ENCODE assay signal across 9 mouse cellular contexts in genomic region chr19:8661821-8662307, GRCm38 (mm10). TPM values are rescaled to one million over a fixed set of nuclear protein-coding genes. Genes with fewer than 3 reads are reported as not detected.
DNase-seq lines count a peak whose midpoint lies in the region; ATAC-seq and TF ChIP-seq lines count a peak whose summit lies in the region.
"Had no signal": no experiment of that assay in that cellular context is flagged by ENCODE, and none has a peak within 500 bp of the region (broad histone marks: within the 10 kb centered on the region; RNA-seq: fewer than 3 reads in every experiment).

No protein-coding gene starts in this region.

- intact Hi-C loops in heart, postnatal 36 days (cut with DNase I), result loop anchor here (2.0 kb wide), 1 partner anchor 19 kb away; no protein-coding TSS in a partner anchor

- no peak for TF ChIP-seq CTCF in cortical plate, adult 2 months (IDR thresholded peaks at IDR 0.05; ENCODE audit: extremely low read depth, insufficient read depth, low read length)
- no peak for TF ChIP-seq CTCF in midbrain, postnatal 0 days (IDR thresholded peaks at IDR 0.05)

- TF ChIP-seq POLR2A in cortical plate, adult 2 months (IDR thresholded peaks at IDR 0.05; ENCODE audit: extremely low read depth, insufficient read depth, low read length), result no peak

- peak overlapping the region; percentile 81 for H3K9ac ChIP-seq in heart, embryonic 13.5 days
- H3K9ac ChIP-seq in heart, embryonic 14.5 days (ENCODE audit: low read length), result peak overlapping the region; percentile 68
- peak overlapping the region; percentile 62 for H3K9ac ChIP-seq in midbrain, postnatal 0 days (replicated peaks; ENCODE audit: low read length, poor library complexity, severe bottlenecking)

- peaks cover 18% of the 10 kb centered on the region for H3K4me1 ChIP-seq in heart, embryonic 13.5 days
- peaks cover 3% of the 10 kb centered on the region; the same call in 1 of the 2 replicates for H3K4me1 ChIP-seq in cortical plate, adult 2 months (ENCODE audit: control insufficient read depth, insufficient read depth, low read length)
- H3K4me1 ChIP-seq in heart, embryonic 14.5 days (ENCODE audit: control insufficient read depth in 2 of 2, insufficient read depth in 2 of 2, low read length in 2 of 2), result peaks cover 2 to 8% of the 10 kb centered on the region in 2 experiments
- 0 out of 2 replicates have a peak, but pooled peaks cover 4% of the 10 kb centered on the region for H3K4me1 ChIP-seq in midbrain, postnatal 0 days (ENCODE audit: insufficient read depth, low read length)

- ATAC-seq in heart, embryonic 13.5 days (ENCODE audit: extremely low read depth, insufficient number of reproducible peaks, low FRiP score, low TSS enrichment), result no peak
- ATAC-seq in heart, embryonic 14.5 days (ENCODE audit: insufficient number of reproducible peaks, insufficient read depth, low FRiP score, low read depth), result no peak
- peak; percentile 76 for ATAC-seq in midbrain, postnatal 0 days (ENCODE audit: low FRiP score)

- WGBS in heart, embryonic 13.5 days, result 1% methylated on average over 35 of the region's 35 CpGs
- under 1% methylated on average over 35 of the region's 35 CpGs for WGBS in heart, embryonic 14.5 days
- 2% methylated on average over 34 of the region's 35 CpGs for WGBS in midbrain, postnatal 0 days

- DNase-seq in heart, postnatal 36 days, result no peak
- peak; percentile 69 to 84 for DNase-seq in left cerebral cortex, adult 8-10 months (ENCODE audit: low spot score in 2 of 2)
- peak; percentile 25 for DNase-seq in midbrain, postnatal 0 days (ENCODE audit: low spot score)
- DNase-seq in B cell, adult 2 months, result no peak
- DNase-seq in urinary bladder, adult 18-20 months (ENCODE audit: low spot score in 2 of 2), result no peak

- H3K4me2 ChIP-seq in heart, embryonic 13.5 days, result peak overlapping the region; percentile 96
- peak overlapping the region; percentile 97 for H3K4me2 ChIP-seq in heart, embryonic 14.5 days (ENCODE audit: low read length)
- H3K4me2 ChIP-seq in midbrain, postnatal 0 days (ENCODE audit: low read depth, low read length, poor library complexity, severe bottlenecking), result peak overlapping the region; percentile 96

- H3K27ac ChIP-seq in heart, embryonic 13.5 days (replicated peaks), result no peak overlapping the region
- H3K27ac ChIP-seq in cortical plate, adult 2 months (ENCODE audit: insufficient read depth, low read length), result peak overlapping the region; percentile 94
- no peak overlapping the region for H3K27ac ChIP-seq in heart, embryonic 14.5 days (replicated peaks in 1 of 2; ENCODE audit: control insufficient read depth in 1 of 2, insufficient read depth in 1 of 2, low read depth in 2 of 2, low read length in 2 of 2)
- H3K27ac ChIP-seq in midbrain, postnatal 0 days (ENCODE audit: low read depth, low read length), result 0 out of 2 replicates have a peak overlapping the region, but pooled peaks have one; percentile 38

- peak overlapping the region; percentile 58 for H3K4me3 ChIP-seq in heart, embryonic 13.5 days
- peak overlapping the region; percentile 30 for H3K4me3 ChIP-seq in cortical plate, adult 2 months (ENCODE audit: insufficient read depth, low read length)
- H3K4me3 ChIP-seq in heart, embryonic 14.5 days (ENCODE audit: control insufficient read depth in 1 of 2, insufficient read depth in 1 of 2, low read depth in 1 of 2, low read length in 2 of 2), result peak overlapping the region; percentile 49 to 57
- peak overlapping the region; percentile 45 for H3K4me3 ChIP-seq in midbrain, postnatal 0 days (ENCODE audit: low read depth, low read length)

- peaks cover 46% of the 10 kb centered on the region for H3K27me3 ChIP-seq in heart, embryonic 13.5 days (replicated peaks)
- H3K27me3 ChIP-seq in heart, embryonic 14.5 days (ENCODE audit: control insufficient read depth, insufficient read depth, low read length), result peaks cover 20% of the 10 kb centered on the region
- no peaks in the 10 kb centered on the region for H3K27me3 ChIP-seq in midbrain, postnatal 0 days (ENCODE audit: insufficient read depth, low read length)

- no peaks in the 10 kb centered on the region for H3K36me3 ChIP-seq in heart, embryonic 13.5 days
- H3K36me3 ChIP-seq in heart, embryonic 14.5 days (ENCODE audit: control insufficient read depth, insufficient read depth, low read length), result no peaks in the 10 kb centered on the region
- H3K36me3 ChIP-seq in midbrain, postnatal 0 days (ENCODE audit: insufficient read depth, low read length), result no peaks in the 10 kb centered on the region

- H3K9me3 ChIP-seq in heart, embryonic 13.5 days, result no peaks in the 10 kb centered on the region
- no peaks in the 10 kb centered on the region for H3K9me3 ChIP-seq in heart, embryonic 14.5 days (ENCODE audit: control insufficient read depth, low read length)
- no peaks in the 10 kb centered on the region for H3K9me3 ChIP-seq in midbrain, postnatal 0 days (ENCODE audit: low read length)

RNA-seq across cellular contexts. Expression of gene Chrm1, which starts 1.7 kb away (rescaled TPM):
- polyA plus RNA-seq in heart, embryonic 13.5 days (2015; fragmentation: Nextera tagmentation; extraction: Ambion mirVana), result 0.04 TPM in 1 of 2 replicates, not detected in the other
- total RNA-seq in heart, postnatal 36 days (2021), result not detected
- 109 and 117 TPM in 2 replicates for polyA plus RNA-seq in cortical plate, adult 2 months (2012; rRNA removed)
- 0.12 TPM in 1 of 2 replicates, not detected in the other for polyA plus RNA-seq in heart, embryonic 14.5 days (2014; fragmentation: Nextera tagmentation; extraction: Ambion mirVana)
- 100 to 1,000 TPM; 131 to 142 (median 136) TPM for total RNA-seq in left cerebral cortex, adult 8-10 months (2022)
- total RNA-seq in midbrain, postnatal 0 days (2014; rRNA removed), result 1.3 and 1.9 TPM in 2 replicates
- 1.0 and 1.1 TPM in 2 replicates for polyA plus RNA-seq in midbrain, postnatal 0 days (2015; fragmentation: Nextera tagmentation; extraction: Ambion mirVana)

RNA-seq across cellular contexts. Expression of gene Slc22a6, which starts 44.0 kb away (rescaled TPM):
- polyA plus RNA-seq in heart, embryonic 13.5 days (2015; fragmentation: Nextera tagmentation; extraction: Ambion mirVana), result not detected in 2 replicates
- total RNA-seq in heart, postnatal 36 days (2021), result not detected
- 5.9 and 6.5 TPM in 2 replicates for polyA plus RNA-seq in cortical plate, adult 2 months (2012; rRNA removed)
- polyA plus RNA-seq in heart, embryonic 14.5 days (2014; fragmentation: Nextera tagmentation; extraction: Ambion mirVana), result not detected in 2 replicates
- 1 to 10 TPM; 6.6 to 8.6 (median 7.8) TPM for total RNA-seq in left cerebral cortex, adult 8-10 months (2022)
- total RNA-seq in midbrain, postnatal 0 days (2014; rRNA removed), result 17.2 and 18.3 TPM in 2 replicates
- 13.1 and 14.7 TPM in 2 replicates for polyA plus RNA-seq in midbrain, postnatal 0 days (2015; fragmentation: Nextera tagmentation; extraction: Ambion mirVana)
- total RNA-seq: MEL had no signal

Comparison
In these comparisons a context has a peak if more than half of its experiments do, and no peak if none do; other contexts are left out.
1. H3K27ac ChIP-seq: peak in cortical plate, adult 2 months (single experiment) and midbrain, postnatal 0 days (single experiment); none in heart, embryonic 13.5 days (single experiment) and heart, embryonic 14.5 days (0 of 2).
2. DNase-seq: peak in left cerebral cortex, adult 8-10 months (2 of 2) and midbrain, postnatal 0 days (single experiment); none in heart, postnatal 36 days (0 of 2), B cell, adult 2 months (0 of 2) and urinary bladder, adult 18-20 months (0 of 2).
3. RNA of gene Chrm1, which starts 1.7 kb away (polyA plus RNA-seq): 109 to 117 TPM in cortical plate, adult 2 months; 1.0 to 1.1 TPM in midbrain, postnatal 0 days, 0.12 TPM in heart, embryonic 14.5 days and 0.04 TPM in heart, embryonic 13.5 days; every median in the first group is over 10 times any median in the second.
4. Peak in every context shown above with its lines, with median percentiles within 50 percentile points of each other: H3K4me2 ChIP-seq, H3K4me3 ChIP-seq and H3K9ac ChIP-seq.